Mouse (Mus musculus) testis, adult 10 weeks (tissue): ENCODE data around the gene Grrp1. TPM values are rescaled to one million over a fixed set of nuclear protein-coding genes. Genes with fewer than 3 reads are reported as not detected.

Experiments
- polyA plus RNA-seq: library from polyadenylated mRNA; stranded (reverse); fragments of 350-450 nt; fragmentation: Illumina TruSeq; extraction: RNeasy Lipid Tissue Mini Kit (QIAGEN cat#74804); gene quantifications from one replicate; pipeline ENCODE4 v1.2.3, GENCODE M21; 2014; ENCODE audit warnings: low read depth, low replicate concordance

Grrp1 gene
- not detected for polyA plus RNA-seq

DNA sequence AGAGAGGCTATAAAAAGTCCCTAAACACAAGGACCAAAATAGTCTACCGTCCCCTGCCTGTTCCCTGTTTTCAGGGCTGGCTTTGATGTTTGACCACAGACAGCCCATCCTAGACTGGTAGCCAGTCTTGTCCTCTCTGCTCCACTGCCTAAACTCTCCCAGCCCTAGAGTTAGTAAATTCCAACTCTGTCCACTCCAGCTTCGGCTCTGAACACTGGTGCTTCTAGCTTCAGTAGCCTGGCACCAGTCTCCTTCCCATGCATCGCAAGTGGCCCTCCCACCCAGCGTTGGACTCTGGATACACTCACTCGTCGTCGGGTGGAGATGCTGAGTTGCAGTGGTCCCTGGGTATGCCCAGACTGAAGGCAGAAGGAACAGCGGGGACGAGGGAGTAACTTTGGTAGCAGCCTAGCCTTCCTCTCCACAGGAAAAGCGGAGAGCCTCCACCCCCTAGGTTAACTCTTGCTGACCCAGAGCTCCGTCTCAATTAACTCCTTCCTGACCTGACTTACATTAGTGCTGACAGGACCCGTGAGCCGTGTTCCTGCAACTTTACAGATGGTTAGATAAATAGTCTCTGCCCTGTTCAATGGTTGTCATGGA lies at the start of gene Grrp1:
Grrp1 (minus strand) TSS at position 385 of the 603 bp plus-strand sequence.

DNA sequence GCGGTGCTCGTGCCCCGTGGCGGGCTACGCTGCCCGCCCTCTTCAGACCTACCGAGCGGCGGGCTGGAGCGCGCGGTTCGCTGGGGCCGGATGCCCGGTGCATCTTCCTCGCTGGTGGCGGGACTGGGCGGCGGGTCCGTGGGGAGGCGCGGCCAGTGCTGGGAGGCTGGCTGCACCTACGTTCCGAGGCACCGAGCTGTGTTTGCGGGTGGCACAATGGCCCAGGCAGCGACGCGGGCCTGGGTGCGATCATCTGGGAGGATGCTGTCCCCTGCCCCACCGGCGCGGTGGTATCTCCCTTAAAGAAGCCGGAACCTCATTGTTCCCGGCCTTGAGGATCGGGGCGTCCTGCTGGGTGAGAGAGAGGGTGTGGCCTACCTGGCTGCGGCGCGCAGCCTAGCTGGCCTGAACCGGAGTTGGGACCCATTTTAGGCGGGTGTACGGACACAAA lies 33.7 kb upstream of the Grrp1 start, which contains the start of gene Pdik1l:
Pdik1l (minus strand) TSS at position 321 of the 451 bp plus-strand sequence.

DNA sequence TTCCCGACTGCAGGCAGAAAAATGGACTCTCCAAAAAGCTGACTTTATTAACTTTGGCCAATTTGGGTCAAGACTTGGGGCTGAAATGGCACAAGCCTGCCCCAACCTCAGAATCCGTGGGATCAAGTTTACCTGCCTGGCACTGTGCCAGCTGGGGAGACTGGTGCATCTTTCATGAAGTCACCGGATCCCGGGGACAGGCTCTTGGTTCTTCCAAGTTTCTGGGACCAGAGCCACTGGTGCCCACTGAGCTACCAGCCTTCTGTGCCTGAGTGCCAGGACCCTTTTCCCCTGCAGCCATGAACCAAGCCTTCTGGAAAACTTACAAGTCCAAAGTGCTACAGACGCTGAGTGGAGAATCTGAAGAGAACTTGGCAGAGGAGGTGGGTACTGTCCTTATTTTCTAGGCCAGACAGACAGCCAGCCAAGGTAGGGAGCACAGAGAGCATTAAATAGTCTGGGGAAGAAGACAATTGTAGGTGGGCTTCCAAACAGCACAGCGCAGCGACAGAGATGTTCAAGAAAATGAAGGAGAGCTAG lies 7.1 kb downstream of the Grrp1 start, which contains the start of gene Gm30191:
Gm30191 (plus strand) TSS at position 217 of the 540 bp plus-strand sequence.

DNA sequence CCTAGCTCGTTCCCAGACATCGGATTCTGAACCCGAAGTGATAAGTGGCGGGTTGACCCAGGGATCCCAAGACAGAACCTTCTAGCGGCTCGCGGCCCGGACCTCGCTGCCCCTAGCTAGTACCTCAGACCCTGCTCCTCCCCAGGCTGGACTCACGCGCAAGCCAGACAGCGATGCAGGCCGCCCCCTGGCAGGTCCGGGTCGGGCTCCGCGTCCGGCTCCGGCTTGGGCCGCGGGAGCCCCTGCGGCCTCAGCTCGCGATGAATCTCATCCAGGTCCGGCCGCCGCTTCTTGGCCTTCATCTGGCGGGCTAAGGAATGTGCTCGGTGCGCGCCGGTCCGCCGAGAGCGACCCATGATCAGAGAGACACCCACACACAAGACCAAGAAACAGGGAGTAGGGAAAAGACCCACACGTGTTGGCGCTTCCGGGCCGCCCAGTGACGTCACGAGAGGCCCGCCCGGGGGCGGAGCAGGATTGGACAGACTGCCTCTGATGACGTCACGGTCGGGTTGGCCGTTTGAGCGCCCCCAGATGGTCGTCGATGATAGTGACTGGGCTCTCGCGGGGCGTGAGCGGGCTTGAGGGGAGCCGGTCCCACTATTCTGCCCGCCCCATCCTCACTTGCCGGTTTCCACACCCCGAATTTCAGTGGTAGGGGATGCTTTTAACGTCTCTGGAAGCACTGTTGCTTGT lies 8.6 kb downstream of the Grrp1 start, which contains the start of gene Zfp593:
Zfp593 (minus strand) TSS at position 445 of the 696 bp plus-strand sequence.

DNA sequence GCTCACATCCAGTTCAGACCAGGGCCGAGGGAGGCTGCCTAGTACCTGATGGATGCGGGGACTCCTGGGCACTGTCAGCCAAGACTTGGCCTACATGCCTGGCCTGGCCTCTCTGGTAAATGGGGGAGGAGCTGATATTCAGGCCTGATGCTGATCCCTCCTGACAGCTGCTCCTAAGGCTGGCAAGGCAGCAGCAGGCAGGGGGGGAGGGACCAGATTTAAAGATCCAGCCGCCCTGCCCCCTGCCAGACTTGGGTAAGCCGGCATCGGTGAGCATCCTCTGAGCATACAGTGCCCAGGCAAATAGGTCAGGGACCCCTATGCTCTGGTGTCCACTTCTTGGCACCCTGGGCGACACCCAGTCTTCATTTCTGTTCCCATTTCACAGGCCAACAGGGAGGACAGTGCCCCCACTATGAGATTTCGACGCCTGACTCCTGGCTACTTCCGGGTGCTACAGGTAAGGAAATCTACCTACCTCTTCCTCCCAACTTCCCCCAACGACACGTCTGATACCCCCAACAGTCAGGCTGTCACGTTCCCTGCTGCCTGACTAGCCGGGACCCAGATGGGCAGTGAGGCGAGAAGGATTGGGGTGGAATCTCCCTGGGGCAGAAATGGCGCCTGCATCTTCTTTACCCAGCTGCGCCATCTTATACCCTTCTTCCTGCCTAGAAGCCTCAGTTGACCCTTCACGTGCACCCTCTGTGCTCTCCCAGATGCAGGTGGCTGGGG lies 10.2 kb downstream of the Grrp1 start, which contains the start of gene E130218I03Rik:
E130218I03Rik (plus strand) TSS at position 147 of the 735 bp plus-strand sequence.

DNA sequence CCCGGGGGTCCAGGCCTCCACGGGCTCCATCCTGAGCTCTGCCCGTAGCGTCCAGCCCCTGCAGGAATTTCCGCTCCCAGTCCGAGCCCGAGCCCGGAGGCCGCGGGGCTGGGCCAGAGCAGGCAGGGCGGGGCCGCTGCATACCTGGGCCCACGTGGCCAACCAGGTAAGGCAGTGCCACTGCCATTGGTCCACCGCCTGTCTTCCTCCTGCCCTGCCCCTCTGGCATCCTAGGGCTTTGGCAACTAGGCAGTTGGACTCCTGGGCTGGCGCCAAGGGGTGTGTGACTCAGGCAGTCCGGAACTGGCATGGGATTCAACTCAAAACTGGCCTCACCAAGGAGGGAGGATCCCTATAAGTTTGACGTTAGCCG lies 15.6 kb downstream of the Grrp1 start, which contains the start of gene Cnksr1:
Cnksr1 (minus strand) TSS at position 121 of the 373 bp plus-strand sequence.

DNA sequence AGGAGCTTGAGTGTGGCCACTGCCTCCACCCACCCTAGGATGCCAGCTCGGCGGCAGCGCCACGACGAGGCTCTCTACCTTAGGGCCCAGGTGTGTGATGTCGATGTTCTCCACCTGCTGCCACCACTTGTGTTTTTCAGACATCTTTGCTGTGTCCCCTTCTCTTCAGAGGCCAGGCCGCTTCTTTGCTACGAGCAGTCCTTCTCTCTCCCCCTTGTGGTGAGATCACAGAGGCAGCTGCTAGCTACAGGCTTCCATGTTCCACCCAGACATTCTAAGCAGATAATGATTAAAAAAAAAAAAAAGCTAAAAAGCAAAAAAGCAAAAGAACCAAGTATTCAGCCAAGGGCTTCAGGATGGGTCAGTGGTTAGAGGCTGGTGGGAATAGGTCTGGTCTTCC lies 26.7 kb downstream of the Grrp1 start, which contains the start of gene Catsper4:
Catsper4 (minus strand) TSS at position 190 of the 400 bp plus-strand sequence.

DNA sequence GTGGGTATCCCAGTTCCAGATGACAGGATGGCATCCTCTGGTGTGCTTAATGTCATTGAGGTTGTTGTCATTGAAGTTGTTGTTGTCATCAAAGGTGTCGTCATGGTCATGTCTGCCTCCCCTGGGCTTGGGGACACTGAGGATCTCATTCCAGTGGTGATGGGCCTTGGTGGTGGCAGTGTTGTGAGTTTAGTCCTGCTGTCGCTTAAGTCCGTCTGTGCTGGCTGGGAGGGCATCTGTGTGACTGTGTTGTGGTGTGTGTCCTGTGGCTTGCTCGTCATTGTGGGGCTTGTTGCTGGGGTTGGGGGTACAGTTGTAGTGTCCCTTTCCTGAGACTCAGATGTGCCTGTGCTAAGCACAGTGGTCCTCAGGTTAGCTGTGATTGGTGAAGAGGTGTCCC lies 51.0 kb downstream of the Grrp1 start, which contains the start of gene Gm7534:
Gm7534 (minus strand) TSS at position 101 of the 400 bp plus-strand sequence.

Other genes starting within 250 kb of the Grrp1 start
- gene Lin28a, start 235.3 kb downstream of the Grrp1 start, polyA plus RNA-seq: 3.3 TPM
- not detected for gene Zfp683, start 200.3 kb downstream of the Grrp1 start, polyA plus RNA-seq
- gene Crybg2, start 193.3 kb downstream of the Grrp1 start, polyA plus RNA-seq: 0.17 TPM
- gene Cd52, start 159.0 kb downstream of the Grrp1 start, polyA plus RNA-seq: 12.2 TPM
- 17.0 TPM for gene Ubxn11, start 151.5 kb downstream of the Grrp1 start, polyA plus RNA-seq
- gene Sh3bgrl3, start 125.3 kb downstream of the Grrp1 start, polyA plus RNA-seq: 3.2 TPM
- 53.0 TPM for gene Cep85, start 67.0 kb downstream of the Grrp1 start, polyA plus RNA-seq
- not detected for gene Gm7534, start 51.1 kb downstream of the Grrp1 start, polyA plus RNA-seq
- gene Catsper4, start 26.7 kb downstream of the Grrp1 start, polyA plus RNA-seq: 32.9 TPM
- not detected for gene Cnksr1, start 15.7 kb downstream of the Grrp1 start, polyA plus RNA-seq
- gene E130218I03Rik, start 10.4 kb downstream of the Grrp1 start, polyA plus RNA-seq: not detected
- 0.59 TPM for gene Zfp593, start 8.5 kb downstream of the Grrp1 start, polyA plus RNA-seq
- not detected for gene Gm30191, start 7.2 kb downstream of the Grrp1 start, polyA plus RNA-seq
- gene Pdik1l, start 33.8 kb upstream of the Grrp1 start, polyA plus RNA-seq: 13.0 TPM
- 0.77 TPM for gene Trim63, start 61.0 kb upstream of the Grrp1 start, polyA plus RNA-seq
- 14.4 TPM for gene Slc30a2, start 89.1 kb upstream of the Grrp1 start, polyA plus RNA-seq
- gene Extl1, start 129.7 kb upstream of the Grrp1 start, polyA plus RNA-seq: not detected
- 14.2 TPM for gene Pafah2, start 142.2 kb upstream of the Grrp1 start, polyA plus RNA-seq
- 247 TPM for gene Stmn1, start 214.2 kb upstream of the Grrp1 start, polyA plus RNA-seq
- gene Paqr7, start 242.6 kb upstream of the Grrp1 start, polyA plus RNA-seq: 7.2 TPM